Mouse (Mus musculus): Measurements from ENCODE around the gene Ero1lb.
A peak's percentile ranks its signal among the peaks of the same experiment; 100 is the strongest.
"Not testable (repeated sequence)": the region's sequence is repeated elsewhere in the genome, so short reads cannot be mapped to it uniquely, and the experiment has no call there.

Ero1lb gene

GRCm38 (mm10) chr13:12574979-12575536, 9.4 kb downstream of the Ero1lb start:
- no peak for DNase-seq (ENCODE audit: low read depth, low spot score)

- no peak for DNase-seq (ENCODE audit: low read depth, low spot score)
These were observed 12.5 kb downstream of the Ero1lb start for GRCm38 (mm10) chr13:12578145-12578544.

- DNase-seq (ENCODE audit: low read depth, low spot score), result peak; percentile 65
These were observed 23.3 kb downstream of the Ero1lb start for GRCm38 (mm10) chr13:12589003-12589402.

GRCm38 (mm10) chr13:12597075-12597474, 31.4 kb downstream of the Ero1lb start:
- DNase-seq (ENCODE audit: low read depth, low spot score), result not testable (repeated sequence)

GRCm38 (mm10) chr13:12610206-12610605, 44.5 kb downstream of the Ero1lb start:
- DNase-seq (ENCODE audit: low read depth, low spot score), result not testable (repeated sequence)

GRCm38 (mm10) chr13:12614026-12614425, 48.4 kb downstream of the Ero1lb start:
- DNase-seq (ENCODE audit: low read depth, low spot score), result not testable (repeated sequence)

- peak; percentile 8 for DNase-seq (ENCODE audit: low read depth, low spot score)
These were observed 48.9 kb downstream of the Ero1lb start for GRCm38 (mm10) chr13:12614591-12614990.

GRCm38 (mm10) chr13:12615014-12615413, 49.3 kb downstream of the Ero1lb start:
- not testable (repeated sequence) for DNase-seq (ENCODE audit: low read depth, low spot score)

GRCm38 (mm10) chr13:12616489-12616888, 50.8 kb downstream of the Ero1lb start:
- DNase-seq (ENCODE audit: low read depth, low spot score), result not testable (repeated sequence)

- not testable (repeated sequence) for DNase-seq (ENCODE audit: low read depth, low spot score)
These were observed 54.1 kb downstream of the Ero1lb start for GRCm38 (mm10) chr13:12619808-12620207.

GRCm38 (mm10) chr13:12626061-12626460, 60.4 kb downstream of the Ero1lb start:
- not testable (repeated sequence) for DNase-seq (ENCODE audit: low read depth, low spot score)

- not testable (repeated sequence) for DNase-seq (ENCODE audit: low read depth, low spot score)
These were observed 62.1 kb downstream of the Ero1lb start for GRCm38 (mm10) chr13:12627746-12628145.

- not testable (repeated sequence) for DNase-seq (ENCODE audit: low read depth, low spot score)
These were observed 62.5 kb downstream of the Ero1lb start for GRCm38 (mm10) chr13:12628181-12628580.

- not testable (repeated sequence) for DNase-seq (ENCODE audit: low read depth, low spot score)
These were observed 64.6 kb downstream of the Ero1lb start for GRCm38 (mm10) chr13:12630252-12630651.

GRCm38 (mm10) chr13:12634941-12635588, 69.4 kb downstream of the Ero1lb start:
- DNase-seq (ENCODE audit: low read depth, low spot score), result not testable (repeated sequence)

- DNase-seq (ENCODE audit: low read depth, low spot score), result not testable (repeated sequence)
These were observed 77.1 kb downstream of the Ero1lb start for GRCm38 (mm10) chr13:12642795-12643194.

GRCm38 (mm10) chr13:12646676-12647075, 81.0 kb downstream of the Ero1lb start:
- DNase-seq (ENCODE audit: low read depth, low spot score), result not testable (repeated sequence)

GRCm38 (mm10) chr13:12650020-12650876, 84.6 kb downstream of the Ero1lb start:
- peak; percentile 76 for DNase-seq (ENCODE audit: low read depth, low spot score)

GRCm38 (mm10) chr13:12650877-12651176, 85.2 kb downstream of the Ero1lb start:
- DNase-seq (ENCODE audit: low read depth, low spot score), result peak; percentile 38

Measured in brain, adult 2 months (tissue).